Mouse (Mus musculus): Measurements from ENCODE around the gene U2af1. TPM values are rescaled to one million over a fixed set of nuclear protein-coding genes. Genes with fewer than 3 reads are reported as not detected.

Gene U2af1
- polyA plus RNA-seq, 1 experiment from 2014 or later = 349 TPM

DNA sequence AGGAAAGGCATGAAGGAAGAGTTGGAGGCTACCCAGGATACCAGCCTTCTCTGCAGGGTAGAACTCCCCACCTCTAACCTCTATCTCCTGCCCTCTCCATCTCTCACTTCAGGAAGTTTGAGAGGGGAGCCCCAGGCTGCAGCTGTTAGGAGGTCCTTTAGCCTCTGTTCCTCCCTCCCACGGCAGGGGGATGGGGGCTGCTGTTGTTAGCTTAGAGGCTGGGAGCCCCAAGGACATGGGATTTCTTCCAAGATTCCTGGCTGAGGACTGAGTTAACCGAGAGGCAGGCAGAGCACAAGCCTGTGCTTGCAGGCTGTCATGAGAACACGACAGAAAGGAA, 27.5 kb upstream of the U2af1 start:
- no peak overlapping the region for H3K4me3 ChIP-seq
- H3K27ac ChIP-seq = peak overlapping the region; percentile 80
- peak overlapping the region; percentile 37; the same call in 1 of the 2 replicates for H3K9ac ChIP-seq

DNA sequence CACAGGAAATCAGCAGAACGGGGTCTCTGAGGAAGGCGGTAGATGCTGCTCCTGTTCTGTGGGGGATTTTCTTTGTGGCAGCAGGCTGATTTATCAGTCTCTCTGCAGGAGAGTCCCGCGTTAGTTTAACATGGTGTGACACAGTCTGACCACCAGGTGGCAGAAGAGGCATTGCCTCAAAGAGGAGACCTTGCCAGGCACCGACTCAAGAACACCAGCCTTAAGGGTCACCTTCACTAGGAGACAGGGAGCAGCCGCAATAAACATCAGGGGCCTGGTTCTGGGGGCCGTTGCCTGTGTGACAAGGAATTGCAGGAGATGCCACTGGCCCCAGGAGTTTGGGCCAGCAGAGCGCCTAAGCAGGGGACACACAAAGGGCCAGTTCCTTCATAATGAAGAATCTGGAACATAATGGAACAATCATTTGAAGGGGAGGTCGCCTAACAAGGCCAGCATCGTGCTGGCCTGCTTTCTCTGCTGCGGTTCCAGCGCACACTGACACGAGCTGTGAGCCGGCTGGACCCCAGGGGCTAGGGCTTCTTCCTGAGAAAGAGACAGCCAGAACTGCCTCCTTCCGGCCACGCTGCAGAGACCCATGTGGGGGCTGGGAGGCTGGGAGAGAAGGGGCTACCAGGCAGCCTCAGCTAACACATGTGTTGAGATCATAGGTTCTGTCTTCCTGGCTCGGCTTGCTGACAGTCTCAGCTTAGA, 27.0 kb upstream of the U2af1 start:
- Histone ChIP-seq H3K36me3 (no peaks in the 10 kb centered on the region), H3K4me1 (peaks cover 11% of the 10 kb centered on the region), H3K4me2 (peak overlapping the region; percentile 41), H3K9ac (peak overlapping the region; percentile 57; the same call in 1 of the 2 replicates), H3K9me3 (no peaks in the 10 kb centered on the region), H3K4me3 (no peak overlapping the region), H3K27me3 (no peaks in the 10 kb centered on the region), H3K27ac (peak overlapping the region; percentile 80)
- 7% methylated on average over 17 of the region's 17 CpGs for WGBS
- no peak for ATAC-seq (ENCODE audit: insufficient number of reproducible peaks, insufficient read depth, low FRiP score, low TSS enrichment, low read depth)

More for the DNA sequence above, 27.5 kb upstream of the U2af1 start:
- Histone ChIP-seq H3K36me3 (no peaks in the 10 kb centered on the region), H3K4me2 (peak overlapping the region; percentile 41), H3K27me3 (no peaks in the 10 kb centered on the region), H3K9me3 (no peaks in the 10 kb centered on the region), H3K4me1 (peaks cover 11% of the 10 kb centered on the region)
- ATAC-seq (ENCODE audit: insufficient number of reproducible peaks, insufficient read depth, low FRiP score, low TSS enrichment, low read depth) = no peak
- WGBS = 13% methylated on average over 3 of the region's 3 CpGs

DNA sequence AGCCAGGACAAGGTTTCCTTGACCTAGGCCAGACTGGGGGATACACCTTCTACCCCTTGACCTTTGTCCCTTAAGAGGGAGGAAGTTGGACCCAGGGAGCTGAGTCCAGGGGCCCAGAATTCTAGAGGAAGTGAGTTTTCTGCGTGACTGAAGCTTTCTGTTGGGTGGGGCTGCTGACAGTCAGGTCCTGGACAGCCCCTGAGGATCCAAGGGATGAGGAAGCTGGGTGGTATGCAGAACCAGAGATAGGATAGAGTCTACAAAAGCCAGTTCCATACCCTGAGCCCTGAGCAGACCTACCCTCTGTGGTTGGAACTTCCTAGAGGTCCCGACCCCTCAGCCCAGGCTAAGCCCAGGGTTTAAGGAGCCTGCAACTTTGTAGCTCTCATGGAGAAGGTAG, 21.8 kb upstream of the U2af1 start:
- 0 out of 2 replicates have a peak, but pooled peaks cover 2% of the 10 kb centered on the region for H3K27me3 ChIP-seq
- no peak overlapping the region for H3K27ac ChIP-seq
- no peaks in the 10 kb centered on the region for H3K36me3 ChIP-seq
- no peak overlapping the region for H3K4me3 ChIP-seq
- WGBS = 66% methylated on average over 2 of the region's 2 CpGs
- no peaks in the 10 kb centered on the region for H3K4me1 ChIP-seq
- no peak for ATAC-seq (ENCODE audit: insufficient number of reproducible peaks, insufficient read depth, low FRiP score, low TSS enrichment, low read depth)
- H3K9me3 ChIP-seq = no peaks in the 10 kb centered on the region
- no peak overlapping the region for H3K9ac ChIP-seq
- H3K4me2 ChIP-seq = no peak overlapping the region

DNA sequence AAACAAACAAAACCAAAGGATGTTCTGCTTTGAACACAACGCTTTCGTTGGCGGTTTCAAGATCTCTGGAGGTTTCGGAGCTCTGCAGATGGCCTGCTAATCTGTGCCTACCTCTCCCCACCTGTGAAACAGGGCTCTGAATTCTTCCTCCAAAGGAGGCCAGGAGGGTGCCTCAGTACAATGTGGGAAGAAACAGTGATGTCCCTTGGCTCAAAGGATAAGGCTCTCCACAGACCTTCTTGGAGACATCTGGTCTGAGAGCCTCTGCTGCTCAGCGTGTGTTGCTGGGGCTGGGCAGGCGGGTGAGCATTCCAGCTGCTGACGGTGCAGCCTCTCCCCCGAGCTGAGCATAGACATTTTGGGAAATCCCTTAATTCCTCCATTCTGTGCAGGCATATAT, 18.8 kb upstream of the U2af1 start, which contains the start of gene Cryaa:
Gene Cryaa (plus strand): TSS at position 301 of the 400 bp plus-strand sequence.
- Histone ChIP-seq H3K27me3 (0 out of 2 replicates have a peak, but pooled peaks cover 2% of the 10 kb centered on the region), H3K4me2 (no peak within 1 kb of the TSS)

DNA sequence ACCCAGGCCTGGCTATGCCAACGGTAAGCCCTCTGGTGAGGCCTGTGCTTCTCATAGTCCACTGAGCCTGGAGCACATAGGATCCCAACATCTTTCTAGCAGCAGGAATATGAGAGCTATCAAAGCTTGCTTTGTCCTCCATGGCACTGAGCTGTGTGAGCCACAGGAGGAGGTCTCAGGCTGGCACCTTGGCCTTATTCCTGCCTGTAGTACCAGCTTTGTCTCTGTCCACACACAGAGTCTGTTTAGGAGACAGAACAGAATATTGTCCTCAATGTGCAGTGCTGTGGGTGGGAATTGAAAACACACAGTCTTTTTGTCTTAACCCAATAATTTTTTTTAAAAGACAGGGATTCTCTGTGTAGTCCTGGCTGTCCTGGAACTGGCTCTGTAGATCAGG, 15.7 kb upstream of the U2af1 start:
- Histone ChIP-seq H3K4me2 (no peak overlapping the region), H3K4me3 (no peak overlapping the region), H3K4me1 (no peaks in the 10 kb centered on the region; the same call in 1 of the 2 replicates), H3K9ac (no peak overlapping the region), H3K27ac (no peak overlapping the region), H3K9me3 (no peaks in the 10 kb centered on the region), H3K36me3 (no peaks in the 10 kb centered on the region), H3K27me3 (0 out of 2 replicates have a peak, but pooled peaks cover 2% of the 10 kb centered on the region)
- WGBS = 73% methylated on average over 1 of the region's 1 CpGs
- no peak for ATAC-seq (ENCODE audit: insufficient number of reproducible peaks, insufficient read depth, low FRiP score, low TSS enrichment, low read depth)

More for the DNA sequence above, 18.8 kb upstream of the U2af1 start, which contains the start of gene Cryaa:
- 67% methylated on average over 8 of the region's 8 CpGs for WGBS
- Histone ChIP-seq H3K4me1 (no peaks in the 10 kb centered on the region), H3K9ac (no peak within 1 kb of the TSS), H3K9me3 (no peaks in the 10 kb centered on the region), H3K27ac (no peak within 1 kb of the TSS), H3K4me3 (no peak within 1 kb of the TSS), H3K36me3 (no peaks in the 10 kb centered on the region)
- no peak for ATAC-seq (ENCODE audit: insufficient number of reproducible peaks, insufficient read depth, low FRiP score, low TSS enrichment, low read depth)

DNA sequence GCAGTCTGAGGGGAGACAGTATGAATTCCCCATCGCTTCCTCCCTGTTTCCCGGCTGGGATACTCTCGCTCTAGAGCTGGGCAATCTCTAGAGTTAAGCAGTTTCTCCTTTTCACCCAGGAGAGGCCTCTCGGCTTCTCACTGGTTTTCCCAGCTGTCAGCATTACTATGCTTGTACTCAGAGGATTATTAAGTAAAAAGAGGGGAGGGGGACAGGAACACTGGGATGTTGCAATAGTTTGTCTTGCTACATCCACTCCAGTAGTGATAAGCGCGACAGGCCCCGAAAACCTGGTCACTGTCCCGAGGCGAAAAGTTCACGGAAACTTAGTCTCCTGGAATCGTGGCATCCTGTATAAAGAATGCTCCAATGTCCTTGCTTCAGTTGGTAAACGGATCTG, 13.6 kb upstream of the U2af1 start:
- Histone ChIP-seq H3K4me2 (no peak overlapping the region), H3K36me3 (no peaks in the 10 kb centered on the region), H3K4me1 (no peaks in the 10 kb centered on the region; the same call in 1 of the 2 replicates), H3K27ac (no peak overlapping the region), H3K9ac (no peak overlapping the region), H3K9me3 (no peaks in the 10 kb centered on the region), H3K4me3 (no peak overlapping the region), H3K27me3 (no peaks in the 10 kb centered on the region)
- no peak for ATAC-seq (ENCODE audit: insufficient number of reproducible peaks, insufficient read depth, low FRiP score, low TSS enrichment, low read depth)
- WGBS = 81% methylated on average over 12 of the region's 12 CpGs

DNA sequence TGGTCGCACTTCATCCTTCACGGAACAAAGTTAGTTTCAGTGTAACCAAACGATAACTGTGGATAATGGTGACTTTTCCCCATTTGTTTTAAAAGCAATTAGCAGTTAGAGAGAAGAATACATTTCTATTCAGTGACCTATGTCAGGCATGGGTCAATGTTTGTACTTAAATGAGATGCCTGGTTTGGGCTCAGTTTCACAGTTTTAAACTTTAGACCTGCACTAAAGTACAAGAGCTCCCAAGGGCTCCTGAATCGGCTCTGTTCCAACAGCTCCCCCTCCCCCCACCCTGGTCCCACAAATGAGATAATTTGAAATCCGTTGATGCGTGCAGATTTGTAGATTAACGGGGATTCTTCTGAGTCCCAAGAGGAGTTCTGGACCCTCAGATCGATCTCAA, 13.0 kb upstream of the U2af1 start:
- Histone ChIP-seq H3K4me1 (no peaks in the 10 kb centered on the region; the same call in 1 of the 2 replicates), H3K9ac (no peak overlapping the region), H3K36me3 (no peaks in the 10 kb centered on the region), H3K4me3 (no peak overlapping the region), H3K27ac (no peak overlapping the region), H3K27me3 (no peaks in the 10 kb centered on the region), H3K4me2 (no peak overlapping the region), H3K9me3 (no peaks in the 10 kb centered on the region)
- WGBS = 68% methylated on average over 8 of the region's 8 CpGs
- ATAC-seq (ENCODE audit: insufficient number of reproducible peaks, insufficient read depth, low FRiP score, low TSS enrichment, low read depth) = no peak

DNA sequence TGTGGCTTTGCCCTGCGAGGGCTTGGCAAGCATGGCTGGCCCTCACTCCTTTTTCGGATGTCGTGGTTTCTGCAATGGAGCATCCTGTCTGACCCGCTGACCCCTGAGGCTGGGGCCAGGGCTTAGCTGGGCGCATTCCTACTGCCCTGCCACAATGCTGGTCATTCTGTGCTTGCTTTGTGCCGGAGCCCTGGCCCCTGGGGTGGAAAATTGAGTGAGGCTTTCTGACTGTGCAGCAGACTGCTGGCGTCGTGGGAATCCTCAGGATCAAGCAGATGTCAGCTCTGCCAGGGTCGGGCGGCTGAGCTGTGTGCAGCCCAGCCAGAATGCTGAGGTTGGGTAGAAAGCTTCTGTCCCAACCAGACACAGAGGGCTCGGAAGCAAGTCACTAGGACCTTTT, 11.5 kb upstream of the U2af1 start:
- Histone ChIP-seq H3K36me3 (no peaks in the 10 kb centered on the region), H3K9ac (0 out of 2 replicates have a peak overlapping the region, but pooled peaks have one; percentile 16), H3K4me1 (no peaks in the 10 kb centered on the region; the same call in 1 of the 2 replicates), H3K27ac (no peak overlapping the region), H3K9me3 (no peaks in the 10 kb centered on the region), H3K4me2 (no peak overlapping the region), H3K27me3 (no peaks in the 10 kb centered on the region), H3K4me3 (no peak overlapping the region)
- WGBS = 17% methylated on average over 11 of the region's 11 CpGs
- no peak for ATAC-seq (ENCODE audit: insufficient number of reproducible peaks, insufficient read depth, low FRiP score, low TSS enrichment, low read depth)

DNA sequence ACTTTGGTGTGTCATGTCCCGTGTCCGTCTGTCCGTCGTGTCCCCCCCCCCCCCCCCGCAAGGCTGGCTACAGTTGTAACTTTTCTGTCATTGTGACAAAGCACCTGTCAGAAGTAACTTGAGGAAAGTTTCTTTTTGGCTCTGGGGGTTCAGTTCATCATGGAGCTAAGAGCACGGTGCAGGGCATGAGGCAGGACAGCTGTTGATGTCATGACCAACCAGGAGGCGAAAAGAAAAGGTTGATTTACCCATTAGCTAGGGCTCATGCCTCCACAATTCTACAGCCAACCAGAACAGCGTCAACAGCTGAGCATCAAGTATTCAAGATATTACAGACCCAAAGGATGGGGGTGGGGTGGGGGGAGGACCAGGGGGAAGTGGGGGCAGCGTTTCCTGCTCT, 9.6 kb upstream of the U2af1 start:
- Histone ChIP-seq H3K9ac (no peak overlapping the region), H3K9me3 (no peaks in the 10 kb centered on the region), H3K4me3 (no peak overlapping the region), H3K36me3 (no peaks in the 10 kb centered on the region), H3K27me3 (no peaks in the 10 kb centered on the region), H3K27ac (no peak overlapping the region), H3K4me1 (no peaks in the 10 kb centered on the region; the same call in 1 of the 2 replicates), H3K4me2 (no peak overlapping the region)
- ATAC-seq (ENCODE audit: insufficient number of reproducible peaks, insufficient read depth, low FRiP score, low TSS enrichment, low read depth) = no peak
- WGBS = 83% methylated on average over 9 of the region's 9 CpGs

DNA sequence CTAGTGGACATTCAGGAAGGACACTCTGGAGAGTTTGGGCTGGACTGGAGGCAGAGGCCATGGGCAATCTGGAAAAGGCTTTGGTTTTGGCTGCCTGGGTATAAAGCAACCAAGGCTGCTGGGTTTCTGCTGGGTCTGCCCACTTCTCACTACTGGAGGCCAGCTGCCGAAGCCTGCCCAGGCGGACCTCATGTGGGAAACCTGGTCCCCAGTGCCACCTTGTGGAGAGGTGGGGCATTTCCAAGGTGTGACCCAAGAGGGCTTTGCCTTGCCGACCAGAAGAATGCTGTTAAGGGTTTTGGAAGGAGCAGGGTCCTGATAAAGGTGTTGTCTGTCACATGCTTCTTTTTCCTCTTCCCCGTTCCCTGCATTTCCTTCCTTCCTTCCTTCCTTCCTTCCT, 6.1 kb upstream of the U2af1 start:
- Histone ChIP-seq H3K4me2 (no peak overlapping the region), H3K27ac (no peak overlapping the region), H3K4me1 (no peaks in the 10 kb centered on the region), H3K4me3 (no peak overlapping the region), H3K9me3 (no peaks in the 10 kb centered on the region), H3K36me3 (no peaks in the 10 kb centered on the region), H3K9ac (no peak overlapping the region), H3K27me3 (no peaks in the 10 kb centered on the region)
- 9% methylated on average over 4 of the region's 4 CpGs for WGBS
- 0 out of 2 replicates have a peak, but pooled peaks have one; percentile 66 for ATAC-seq (ENCODE audit: insufficient number of reproducible peaks, insufficient read depth, low FRiP score, low TSS enrichment, low read depth)

DNA sequence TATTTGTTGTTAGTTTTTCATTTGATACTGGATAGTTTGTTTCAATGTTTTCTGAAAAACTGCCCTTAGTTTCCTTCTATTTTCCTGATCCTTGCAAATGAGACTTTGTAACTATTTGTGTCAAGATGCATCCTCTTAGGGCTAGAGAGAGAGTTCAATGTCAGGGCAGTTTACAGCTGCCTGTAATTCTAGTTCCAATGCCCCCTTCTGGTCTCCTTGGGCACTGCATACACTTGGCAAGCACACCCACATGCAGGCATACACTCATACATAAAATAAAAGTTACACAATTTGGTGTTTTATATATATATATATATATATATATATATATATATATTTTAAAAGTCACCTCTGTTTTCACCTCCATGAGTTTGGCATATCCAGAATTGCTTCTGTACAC, 4.2 kb upstream of the U2af1 start:
- Histone ChIP-seq H3K9ac (no peak overlapping the region), H3K4me2 (no peak overlapping the region), H3K36me3 (no peaks in the 10 kb centered on the region), H3K4me1 (peaks cover 5% of the 10 kb centered on the region), H3K27me3 (no peaks in the 10 kb centered on the region), H3K27ac (no peak overlapping the region), H3K4me3 (no peak overlapping the region), H3K9me3 (no peaks in the 10 kb centered on the region)
- no peak for ATAC-seq (ENCODE audit: insufficient number of reproducible peaks, insufficient read depth, low FRiP score, low TSS enrichment, low read depth)

DNA sequence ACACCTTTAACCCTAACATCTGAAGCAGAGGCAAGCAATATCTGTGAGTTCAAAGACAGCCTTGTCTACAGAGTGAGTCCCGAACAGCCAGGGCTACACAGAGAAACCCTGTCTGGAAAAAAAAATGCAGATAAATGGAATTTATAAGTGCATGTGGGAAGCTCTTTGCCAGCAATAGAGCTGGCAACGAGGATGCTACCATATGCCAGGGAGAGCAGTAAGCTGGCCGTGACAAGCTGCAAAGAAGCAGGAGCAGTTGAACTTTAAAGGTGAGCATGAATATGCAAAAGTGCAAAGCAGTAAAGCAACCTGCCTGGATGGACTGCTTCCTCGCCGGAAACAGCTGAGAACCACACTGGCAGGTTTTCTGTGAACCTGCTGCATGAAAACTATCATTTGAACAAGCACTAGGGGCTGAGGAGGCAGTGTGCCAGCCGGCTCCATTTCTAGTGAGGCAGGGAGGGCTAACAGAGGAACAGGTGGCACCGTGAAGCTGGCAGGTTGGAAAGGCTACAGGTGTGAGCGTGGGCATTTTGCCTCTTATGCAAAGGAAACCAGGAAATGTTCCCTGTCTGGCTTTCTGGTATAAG, 2.1 kb upstream of the U2af1 start:
- no peak for ATAC-seq (ENCODE audit: insufficient number of reproducible peaks, insufficient read depth, low FRiP score, low TSS enrichment, low read depth)

More for the DNA sequence above, 2.1 kb upstream of the U2af1 start:
- Histone ChIP-seq H3K4me3 (no peak overlapping the region), H3K36me3 (peaks cover 5% of the 10 kb centered on the region), H3K4me1 (peaks cover 18% of the 10 kb centered on the region), H3K9ac (no peak overlapping the region), H3K27me3 (no peaks in the 10 kb centered on the region), H3K27ac (no peak overlapping the region), H3K9me3 (no peaks in the 10 kb centered on the region), H3K4me2 (no peak overlapping the region)
- 76% methylated on average over 8 of the region's 8 CpGs for WGBS

All from embryonic facial prominence, embryonic 13.5 days (tissue).